Mouse (Mus musculus) heart, adult 2 months (tissue): ENCODE measurements around the gene Arid4b. TPM values are rescaled to one million over a fixed set of nuclear protein-coding genes. Genes with fewer than 3 reads are reported as not detected.

Experiments used
- DNase-seq, 2 experiments: peaks; one replicate each; pipeline ENCODE4 v3.0.0; 2021
- H3K27ac ChIP-seq: fragments of 200-600 bp; 2 replicates; pipeline ENCODE4 v1.8.1; 2022
- H3K27me3 ChIP-seq: fragments of 200-500 bp; 2 replicates; pipeline ENCODE4 v1.6.1; 2012; ENCODE audit warnings: mild to moderate bottlenecking, low read length, inconsistent platforms, mixed read lengths; ENCODE audit not compliant: control insufficient read depth, insufficient read depth
- H3K36me3 ChIP-seq: fragments of 200-500 bp; 2 replicates; pipeline ENCODE4 v1.6.1; 2012; ENCODE audit warnings: low read length, inconsistent platforms; ENCODE audit not compliant: control insufficient read depth, insufficient read depth
- H3K4me1 ChIP-seq: fragments of 200-500 bp; 2 replicates; pipeline ENCODE4 v1.6.1; 2011; ENCODE audit warnings: low read length; ENCODE audit not compliant: control insufficient read depth, insufficient read depth
- H3K4me3 ChIP-seq: fragments of 200-600 bp; 2 replicates; pipeline ENCODE4 v1.8.1; 2022
- H3K79me2 ChIP-seq: fragments of 200-500 bp; replicated peaks from 2 replicates; pipeline ENCODE4 v1.6.1; 2012; ENCODE audit warnings: mild to moderate bottlenecking, inconsistent platforms, low read length, moderate library complexity, mixed read lengths; ENCODE audit not compliant: control insufficient read depth, insufficient read depth
- H3K9ac ChIP-seq: fragments of 200-500 bp; 2 replicates; pipeline ENCODE4 v1.6.1; 2012; ENCODE audit warnings: low read depth, mild to moderate bottlenecking, control low read depth, inconsistent platforms, low read length, mixed read lengths
- CTCF ChIP-seq: fragments of 200-600 bp; IDR thresholded peaks from 2 replicates; pipeline ENCODE4 v1.8.1; 2022; ENCODE audit warnings: antibody characterized with exemption, mild to moderate bottlenecking, moderate library complexity
- EP300 ChIP-seq: fragments of 200-500 bp; IDR thresholded peaks from 2 replicates; pipeline ENCODE4 v1.6.1; 2011; ENCODE audit warnings: low read depth, low read length, control low read depth; ENCODE audit not compliant: insufficient read depth
- POLR2A ChIP-seq: fragments of 200-500 bp; IDR thresholded peaks from 2 replicates; pipeline ENCODE4 v1.6.1; 2011; ENCODE audit warnings: mild to moderate bottlenecking, low read depth, low read length, control low read depth; ENCODE audit not compliant: insufficient read depth
- WGBS: fragments of 180-500 bp; shearing (Covaris S2); methylation state at CpG from one replicate; pipeline ENCODE4 v1.1.7; 2018; 5-methylcytosine and 5-hydroxymethylcytosine counted together
- intact Hi-C: fragments of 180-260 bp; cut with DNase I; formaldehyde crosslinking; loops from one replicate; pipeline ENCODE4 v1.15.1; 2025
- polyA plus RNA-seq: library from polyadenylated mRNA; depleted of rRNA; stranded (reverse); fragments of >200 nt; gene quantifications from 2 replicates; pipeline ENCODE4 v1.2.3, GENCODE M21; 2012
- total RNA-seq, 2 experiments: library from RNA; stranded (reverse); gene quantifications; 2 replicates each; pipeline ENCODE4 v1.2.3; 2021

The Arid4b gene
- total and polyA plus RNA-seq, 3 experiments, result 2.7 to 22.4 (median 18.0) TPM

DNA sequence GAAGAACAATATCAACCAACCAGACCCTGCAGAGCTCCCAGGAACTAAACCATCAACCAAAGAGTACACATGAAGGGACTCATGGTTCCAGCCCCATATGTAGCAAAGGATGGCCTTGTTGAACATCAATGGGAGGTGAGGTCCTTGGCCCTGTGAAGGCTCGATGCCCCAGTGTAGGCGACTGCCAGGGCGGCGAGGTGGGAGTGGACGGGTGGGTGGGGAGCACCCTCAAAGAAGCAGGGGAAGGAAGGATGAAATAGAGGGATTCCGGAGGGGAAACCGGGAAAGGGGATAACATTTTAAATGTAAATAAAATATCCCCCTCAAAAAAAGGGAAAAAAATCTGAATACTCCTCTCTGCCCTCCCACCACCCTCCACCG, 24.1 kb upstream of the Arid4b start:
- 2% methylated on average over 8 of the region's 8 CpGs for WGBS
- Histone ChIP-seq H3K4me3 (peak overlapping the region; percentile 93), H3K9ac (peak overlapping the region; percentile 91), H3K27ac (peak overlapping the region; percentile 99), H3K4me1 (no peaks in the 10 kb centered on the region; the same call in none of the 2 replicates), H3K27me3 (no peaks in the 10 kb centered on the region), H3K36me3 (peaks cover 8% of the 10 kb centered on the region; the same call in 1 of the 2 replicates), H3K79me2 (peaks cover 1% of the 10 kb centered on the region; the same call in 1 of the 2 replicates)
- DNase-seq, result no peak
- intact Hi-C loops, result loop anchor here (2.0 kb wide), 1 partner anchor 84 kb away; the partner anchor contains the start of gene B3galnt2
- TF ChIP-seq POLR2A (no peak), EP300 (no peak), CTCF (no peak)

GRCm38 (mm10) chr13:14039292-14039965, 23.6 kb upstream of the Arid4b start, which contains the start of gene Tbce:
Gene Tbce, minus strand, starts transcription at chr13:14039638.
- under 1% methylated on average over 35 of the region's 35 CpGs for WGBS
- TF ChIP-seq CTCF (peak; percentile 51), POLR2A (peak; percentile 94), EP300 (no peak)
- no peaks in the 10 kb centered on the region; the same call in 1 of the 2 replicates for H3K4me1 ChIP-seq
- H3K36me3 ChIP-seq, result peaks cover 5% of the 10 kb centered on the region; the same call in 1 of the 2 replicates
- no peaks in the 10 kb centered on the region for H3K27me3 ChIP-seq
- H3K79me2 ChIP-seq, result peaks cover 1% of the 10 kb centered on the region; the same call in 1 of the 2 replicates
- DNase-seq, result peak; percentile 93
- peak within 1 kb of the TSS; percentile 99 for H3K27ac ChIP-seq
- H3K9ac ChIP-seq, result peak within 1 kb of the TSS; percentile 91
- intact Hi-C loops, result loop anchor here (2.0 kb wide), 1 partner anchor 85 kb away; the partner anchor contains the start of gene B3galnt2
- peak within 1 kb of the TSS; percentile 93 for H3K4me3 ChIP-seq

DNA sequence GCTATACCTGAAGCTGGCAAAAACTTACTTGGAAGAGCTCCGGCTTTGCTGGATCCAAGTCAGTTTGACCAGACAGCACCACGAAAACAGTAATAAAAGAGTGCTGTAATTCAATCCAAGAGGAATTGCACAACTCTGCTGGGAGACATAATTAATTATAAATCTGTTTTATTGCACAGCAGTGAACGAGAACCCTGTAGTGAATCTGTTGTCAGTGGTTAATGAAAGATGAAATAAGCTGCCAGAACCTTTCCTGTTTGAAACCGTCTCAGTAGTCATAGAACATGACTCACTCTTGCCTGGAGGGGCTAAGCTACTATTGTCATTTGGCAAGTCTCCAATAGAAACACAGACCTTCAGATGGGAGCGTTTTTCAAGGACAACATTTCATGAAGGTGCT, 22.8 kb upstream of the Arid4b start:
- intact Hi-C loops, result loop anchor here (1.0 kb wide), 1 partner anchor 23 kb away; the partner anchor contains the start of genes Arid4b and Ggps1
- H3K79me2 ChIP-seq, result 0 out of 2 replicates have a peak, but pooled peaks cover 1% of the 10 kb centered on the region
- TF ChIP-seq CTCF, result no peak
- no peak for TF ChIP-seq POLR2A
- no peak for TF ChIP-seq EP300
- WGBS, result 16% methylated on average over 5 of the region's 5 CpGs
- H3K4me1 ChIP-seq, result no peaks in the 10 kb centered on the region; the same call in 1 of the 2 replicates
- H3K27ac ChIP-seq, result peak overlapping the region; percentile 99
- H3K27me3 ChIP-seq, result no peaks in the 10 kb centered on the region
- no peak for DNase-seq
- H3K36me3 ChIP-seq, result no peaks in the 10 kb centered on the region
- no peak overlapping the region for H3K9ac ChIP-seq
- peak overlapping the region; percentile 93 for H3K4me3 ChIP-seq

DNA sequence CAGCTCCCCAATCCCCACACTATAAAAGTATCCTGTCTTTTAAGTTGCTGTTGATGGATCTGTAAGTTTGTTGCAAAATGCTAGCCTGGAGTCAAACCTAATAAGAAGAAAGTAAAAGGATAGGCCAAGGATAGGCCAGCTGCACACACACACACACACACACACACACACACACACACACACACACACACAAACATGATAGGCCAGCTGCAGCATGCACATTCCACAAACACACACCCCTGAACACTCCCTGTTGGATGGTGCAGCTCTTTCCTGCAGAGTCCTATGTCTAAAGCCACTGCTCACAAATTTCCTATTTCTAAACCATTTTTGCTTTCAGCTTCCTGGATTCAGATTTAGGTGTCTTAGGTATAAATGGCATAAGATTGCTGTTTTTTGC, 19.2 kb upstream of the Arid4b start:
- Histone ChIP-seq H3K27me3 (no peaks in the 10 kb centered on the region), H3K4me3 (no peak overlapping the region), H3K9ac (no peak overlapping the region), H3K27ac (no peak overlapping the region), H3K36me3 (no peaks in the 10 kb centered on the region), H3K4me1 (no peaks in the 10 kb centered on the region), H3K79me2 (no peaks in the 10 kb centered on the region)
- TF ChIP-seq POLR2A (no peak), CTCF (no peak), EP300 (no peak)
- intact Hi-C loops, result no loop called here
- no peak for DNase-seq

- Histone ChIP-seq H3K27me3 (no peaks in the 10 kb centered on the region), H3K9ac (no peak overlapping the region), H3K79me2 (no peaks in the 10 kb centered on the region), H3K4me3 (no peak overlapping the region), H3K36me3 (no peaks in the 10 kb centered on the region), H3K27ac (no peak overlapping the region), H3K4me1 (no peaks in the 10 kb centered on the region)
- intact Hi-C loops, result no loop called here
- TF ChIP-seq POLR2A (no peak), EP300 (no peak), CTCF (no peak)
- DNase-seq, result no peak
- WGBS, result 52% methylated on average over 2 of the region's 2 CpGs
These were observed 18.5 kb upstream of the Arid4b start for GRCm38 (mm10) chr13:14044521-14044920.

GRCm38 (mm10) chr13:14049878-14050277, 13.2 kb upstream of the Arid4b start:
- Histone ChIP-seq H3K36me3 (peaks cover 2% of the 10 kb centered on the region; the same call in 1 of the 2 replicates), H3K4me3 (no peak overlapping the region), H3K9ac (no peak overlapping the region), H3K4me1 (no peaks in the 10 kb centered on the region), H3K27ac (no peak overlapping the region), H3K79me2 (no peaks in the 10 kb centered on the region), H3K27me3 (no peaks in the 10 kb centered on the region)
- TF ChIP-seq EP300, result no peak
- TF ChIP-seq POLR2A, result no peak
- no peak for TF ChIP-seq CTCF
- WGBS, result 58% methylated on average over 1 of the region's 1 CpGs
- intact Hi-C loops, result no loop called here
- no peak for DNase-seq
